Mouse (Mus musculus) intestine, embryonic 16.5 days (tissue): ENCODE measurements at regions not wholly inside any gene's neighbourhood (a gene's known extent, or its start where the extent isn't known, plus 50 kb on each side); places are given as distances from the start of the nearest gene placed in this dataset.

ENCODE experiments used
- ATAC-seq: fragments of 200-750 bp; cut with Nextera tagmentation; 2 replicates; pipeline ENCODE4 v1.8.0; 2017; ENCODE audit warnings: moderate TSS enrichment, moderate library complexity
- H3K27ac ChIP-seq: fragments of 300-500 bp; sonication (generic); 2 replicates; pipeline ENCODE4 v1.5.1; 2014; ENCODE audit warnings: mild to moderate bottlenecking, low read length
- H3K27me3 ChIP-seq: fragments of 300-500 bp; sonication (generic); replicated peaks from 2 replicates; pipeline ENCODE4 v1.6.1; 2014; ENCODE audit warnings: low read length, control low read depth, mixed read lengths; ENCODE audit not compliant: control insufficient read depth, insufficient read depth
- H3K36me3 ChIP-seq: fragments of 300-500 bp; sonication (generic); 2 replicates; pipeline ENCODE4 v1.6.1; 2014; ENCODE audit warnings: low read length, control low read depth; ENCODE audit not compliant: control insufficient read depth, insufficient read depth
- H3K4me1 ChIP-seq: fragments of 300-500 bp; sonication (generic); 2 replicates; pipeline ENCODE4 v1.6.1; 2014; ENCODE audit warnings: low read length, control low read depth, mixed read lengths; ENCODE audit not compliant: control insufficient read depth, insufficient read depth
- H3K4me2 ChIP-seq: fragments of 300-500 bp; sonication (generic); 2 replicates; pipeline ENCODE4 v1.6.1; 2014; ENCODE audit warnings: low read depth, low read length, control low read depth
- H3K4me3 ChIP-seq: fragments of 300-500 bp; sonication (generic); 2 replicates; pipeline ENCODE4 v1.5.1; 2014; ENCODE audit warnings: mild to moderate bottlenecking, low read length
- H3K9ac ChIP-seq: fragments of 300-500 bp; sonication (generic); 2 replicates; pipeline ENCODE4 v1.6.1; 2014; ENCODE audit warnings: low read depth, low read length
- H3K9me3 ChIP-seq: fragments of 300-500 bp; sonication (generic); 2 replicates; pipeline ENCODE4 v1.6.1; 2016; ENCODE audit warnings: low read length, control low read depth; ENCODE audit not compliant: control insufficient read depth
- WGBS: fragments of 180-500 bp; shearing (Covaris S2); extraction: QIAGEN DNeasy Blood & Tissue Kit; methylation state at CpG from one replicate; pipeline ENCODE4 v1.1.7; 2014; 5-methylcytosine and 5-hydroxymethylcytosine counted together

DNA sequence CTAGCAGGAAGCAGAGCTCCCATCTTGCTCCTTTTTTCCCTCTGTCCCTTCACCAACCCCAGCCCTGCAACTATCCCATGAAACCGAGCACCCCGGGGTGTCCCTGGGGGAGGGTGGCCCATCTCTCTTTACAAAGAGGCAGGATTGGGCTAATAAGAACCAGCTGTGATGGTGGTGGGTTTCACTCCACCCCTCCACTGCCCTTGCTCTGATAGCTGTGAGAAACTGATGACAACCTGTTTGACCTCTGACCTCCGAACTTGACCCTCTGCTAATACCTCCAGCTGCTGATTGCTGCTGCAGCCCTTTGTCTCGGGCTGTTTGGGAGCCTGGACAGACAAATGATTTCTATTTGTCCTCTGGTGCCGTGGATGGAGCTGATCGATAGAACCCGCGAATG is 128.1 kb upstream of the Lhx1 start:
- Histone ChIP-seq H3K27ac (no peak overlapping the region), H3K4me1 (no peaks in the 10 kb centered on the region), H3K4me2 (no peak overlapping the region), H3K4me3 (no peak overlapping the region), H3K36me3 (no peaks in the 10 kb centered on the region), H3K9me3 (no peaks in the 10 kb centered on the region), H3K9ac (no peak overlapping the region), H3K27me3 (no peaks in the 10 kb centered on the region)
- ATAC-seq, result no peak
- 40% methylated on average over 8 of the region's 8 CpGs for WGBS

GRCm38 (mm10) chr11:84648899-84649298 is 123.6 kb upstream of the Lhx1 start:
- no peak for ATAC-seq
- H3K9me3 ChIP-seq, result peaks cover 3% of the 10 kb centered on the region
- H3K4me1 ChIP-seq, result no peaks in the 10 kb centered on the region
- no peak overlapping the region for H3K4me3 ChIP-seq
- WGBS, result 89% methylated on average over 5 of the region's 5 CpGs
- no peaks in the 10 kb centered on the region for H3K27me3 ChIP-seq
- no peaks in the 10 kb centered on the region for H3K36me3 ChIP-seq
- H3K4me2 ChIP-seq, result no peak overlapping the region
- H3K9ac ChIP-seq, result no peak overlapping the region
- no peak overlapping the region for H3K27ac ChIP-seq

DNA sequence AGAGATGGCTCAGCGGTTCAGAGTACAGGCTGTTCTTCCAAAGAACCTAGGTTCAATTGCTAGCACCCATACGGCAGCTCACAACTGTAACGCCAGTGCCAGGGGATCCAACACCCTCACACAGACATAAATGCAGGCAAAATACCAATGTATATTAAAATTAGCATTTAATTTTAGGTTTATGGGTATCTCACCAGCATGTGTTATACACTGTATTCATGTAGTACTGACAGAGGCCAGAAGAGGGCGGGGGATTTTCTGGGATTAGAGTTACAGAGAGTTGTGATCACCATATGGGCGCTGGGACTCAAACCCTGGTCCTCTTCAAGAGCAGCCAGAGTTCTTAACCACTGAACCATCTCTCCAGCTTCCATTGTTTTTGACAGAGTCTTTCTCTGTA is 121.8 kb upstream of the Lhx1 start:
- peaks cover 3% of the 10 kb centered on the region for H3K9me3 ChIP-seq
- H3K36me3 ChIP-seq, result no peaks in the 10 kb centered on the region
- H3K4me1 ChIP-seq, result no peaks in the 10 kb centered on the region
- no peak overlapping the region for H3K9ac ChIP-seq
- WGBS, result 92% methylated on average over 5 of the region's 5 CpGs
- ATAC-seq, result no peak
- H3K4me3 ChIP-seq, result no peak overlapping the region
- no peak overlapping the region for H3K4me2 ChIP-seq
- peaks cover 16% of the 10 kb centered on the region for H3K27me3 ChIP-seq
- no peak overlapping the region for H3K27ac ChIP-seq

- no peak overlapping the region for H3K4me2 ChIP-seq
- H3K36me3 ChIP-seq, result no peaks in the 10 kb centered on the region
- ATAC-seq, result no peak
- H3K9me3 ChIP-seq, result peaks cover 3% of the 10 kb centered on the region
- H3K27me3 ChIP-seq, result peaks cover 25% of the 10 kb centered on the region
- no peaks in the 10 kb centered on the region for H3K4me1 ChIP-seq
- no peak overlapping the region for H3K27ac ChIP-seq
- 43% methylated on average over 5 of the region's 5 CpGs for WGBS
- no peak overlapping the region for H3K4me3 ChIP-seq
- no peak overlapping the region for H3K9ac ChIP-seq
These were observed 117.7 kb upstream of the Lhx1 start for GRCm38 (mm10) chr11:84643107-84643372.

- Histone ChIP-seq H3K4me3 (peak overlapping the region; percentile 40), H3K9ac (peak overlapping the region; percentile 53), H3K36me3 (no peaks in the 10 kb centered on the region), H3K27me3 (peaks cover 25% of the 10 kb centered on the region), H3K9me3 (peaks cover 3% of the 10 kb centered on the region), H3K27ac (no peak overlapping the region), H3K4me2 (peak overlapping the region; percentile 56), H3K4me1 (no peaks in the 10 kb centered on the region)
- WGBS, result 4% methylated on average over 59 of the region's 67 CpGs
- 0 out of 2 replicates have a peak, but pooled peaks have one; percentile 21 for ATAC-seq
These were observed 117.2 kb upstream of the Lhx1 start for GRCm38 (mm10) chr11:84642300-84643106.

DNA sequence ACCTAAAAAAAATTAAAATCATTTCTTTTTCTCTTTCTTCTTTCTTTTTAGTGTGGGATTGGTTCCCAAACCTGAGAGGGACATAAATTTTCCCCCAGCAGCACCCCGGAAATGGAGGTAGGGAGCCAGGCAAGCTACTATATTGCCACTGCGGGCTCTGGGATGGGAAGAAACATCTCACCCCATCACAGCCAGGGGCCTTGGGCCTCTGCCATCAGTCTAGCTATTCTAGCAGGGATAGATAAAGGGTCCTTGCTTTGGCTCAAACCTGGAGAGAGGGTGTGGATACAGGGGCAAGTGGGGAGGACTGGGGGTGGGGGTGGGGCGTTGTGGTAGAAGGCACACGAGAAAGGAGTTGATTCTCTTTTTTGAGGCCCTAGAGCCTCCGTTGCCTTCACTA is 116.3 kb upstream of the Lhx1 start:
- Histone ChIP-seq H3K9ac (no peak overlapping the region), H3K36me3 (no peaks in the 10 kb centered on the region), H3K27me3 (peaks cover 25% of the 10 kb centered on the region), H3K4me1 (no peaks in the 10 kb centered on the region), H3K9me3 (no peaks in the 10 kb centered on the region), H3K4me3 (no peak overlapping the region), H3K4me2 (no peak overlapping the region), H3K27ac (no peak overlapping the region)
- WGBS, result 34% methylated on average over 5 of the region's 5 CpGs
- ATAC-seq, result no peak

DNA sequence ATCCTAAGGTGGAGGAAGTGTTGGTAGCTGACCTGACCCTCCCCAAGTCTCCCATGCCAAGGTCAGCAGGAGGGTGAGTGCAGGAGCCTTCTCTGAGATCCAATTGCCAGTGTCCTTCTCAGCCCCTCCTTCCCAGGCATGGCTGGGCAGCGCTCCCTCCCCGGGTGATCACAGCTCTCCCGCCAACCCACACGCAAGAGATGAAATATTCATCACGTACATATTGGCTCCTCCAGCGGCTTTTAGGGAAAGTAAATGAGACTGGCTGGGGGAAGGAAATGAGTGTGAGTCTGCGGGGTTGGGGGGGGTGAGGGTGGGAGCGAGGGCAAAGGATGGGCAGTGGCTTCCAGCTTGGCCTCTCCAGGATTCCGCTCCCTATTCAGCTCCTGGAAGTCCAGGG is 113.0 kb upstream of the Lhx1 start:
- ATAC-seq, result no peak
- no peak overlapping the region for H3K27ac ChIP-seq
- 22% methylated on average over 9 of the region's 9 CpGs for WGBS
- no peaks in the 10 kb centered on the region for H3K36me3 ChIP-seq
- H3K4me1 ChIP-seq, result no peaks in the 10 kb centered on the region
- H3K27me3 ChIP-seq, result peaks cover 24% of the 10 kb centered on the region
- no peak overlapping the region for H3K9ac ChIP-seq
- no peaks in the 10 kb centered on the region for H3K9me3 ChIP-seq
- H3K4me2 ChIP-seq, result no peak overlapping the region
- H3K4me3 ChIP-seq, result no peak overlapping the region

GRCm38 (mm10) chr11:84637268-84637667 is 111.9 kb upstream of the Lhx1 start:
- 51% methylated on average over 8 of the region's 8 CpGs for WGBS

GRCm38 (mm10) chr11:84634990-84635389 is 109.7 kb upstream of the Lhx1 start:
- 0 out of 2 replicates have a peak, but pooled peaks cover 3% of the 10 kb centered on the region for H3K27me3 ChIP-seq
- no peaks in the 10 kb centered on the region for H3K36me3 ChIP-seq
- no peak overlapping the region for H3K4me3 ChIP-seq
- no peaks in the 10 kb centered on the region for H3K9me3 ChIP-seq
- no peak overlapping the region for H3K9ac ChIP-seq
- no peak for ATAC-seq
- H3K27ac ChIP-seq, result no peak overlapping the region
- no peak overlapping the region for H3K4me2 ChIP-seq
- 33% methylated on average over 3 of the region's 4 CpGs for WGBS
- no peaks in the 10 kb centered on the region for H3K4me1 ChIP-seq

More at GRCm38 (mm10) chr11:84637268-84637667, 111.9 kb upstream of the Lhx1 start:
- no peak overlapping the region for H3K4me2 ChIP-seq
- no peaks in the 10 kb centered on the region for H3K36me3 ChIP-seq
- H3K27me3 ChIP-seq, result peaks cover 13% of the 10 kb centered on the region; the same call in 1 of the 2 replicates
- ATAC-seq, result no peak
- no peak overlapping the region for H3K9ac ChIP-seq
- H3K9me3 ChIP-seq, result no peaks in the 10 kb centered on the region
- H3K27ac ChIP-seq, result no peak overlapping the region
- H3K4me1 ChIP-seq, result no peaks in the 10 kb centered on the region
- no peak overlapping the region for H3K4me3 ChIP-seq

GRCm38 (mm10) chr11:84633300-84633699 is 108.0 kb upstream of the Lhx1 start:
- Histone ChIP-seq H3K4me3 (no peak overlapping the region), H3K9ac (no peak overlapping the region), H3K27me3 (0 out of 2 replicates have a peak, but pooled peaks cover 3% of the 10 kb centered on the region), H3K4me1 (no peaks in the 10 kb centered on the region), H3K9me3 (no peaks in the 10 kb centered on the region), H3K36me3 (no peaks in the 10 kb centered on the region), H3K27ac (no peak overlapping the region), H3K4me2 (no peak overlapping the region)
- WGBS, result 32% methylated on average over 8 of the region's 8 CpGs
- ATAC-seq, result no peak
